Mouse (Mus musculus) thymus, postnatal 14 days (tissue): ENCODE measurements around the gene Cpsf6.

Source experiments
- DNase-seq: peaks from one replicate; pipeline ENCODE4 v3.0.0; 2021

Gene Cpsf6

GRCm38 (mm10) chr10:117413562-117414527, 34.0 kb upstream of the Cpsf6 start:
- no peak for DNase-seq

GRCm38 (mm10) chr10:117412474-117413057, 32.8 kb upstream of the Cpsf6 start:
- no peak for DNase-seq

- DNase-seq = no peak
These were observed 32.1 kb upstream of the Cpsf6 start for GRCm38 (mm10) chr10:117411716-117412473.

GRCm38 (mm10) chr10:117411131-117411530, 31.3 kb upstream of the Cpsf6 start:
- no peak for DNase-seq

- no peak for DNase-seq
These were observed 30.8 kb upstream of the Cpsf6 start for GRCm38 (mm10) chr10:117410481-117411048.

GRCm38 (mm10) chr10:117409373-117410354, 29.8 kb upstream of the Cpsf6 start:
- DNase-seq = no peak

- no peak for DNase-seq
These were observed 28.9 kb upstream of the Cpsf6 start for GRCm38 (mm10) chr10:117408545-117409372.

- no peak for DNase-seq
These were observed 28.0 kb upstream of the Cpsf6 start for GRCm38 (mm10) chr10:117407734-117408288.

GRCm38 (mm10) chr10:117406843-117407733, 27.3 kb upstream of the Cpsf6 start:
- no peak for DNase-seq

- no peak for DNase-seq
These were observed 26.4 kb upstream of the Cpsf6 start for GRCm38 (mm10) chr10:117406283-117406588.

- DNase-seq = no peak
These were observed 25.9 kb upstream of the Cpsf6 start for GRCm38 (mm10) chr10:117405526-117406282.

- no peak for DNase-seq
These were observed 24.6 kb upstream of the Cpsf6 start for GRCm38 (mm10) chr10:117404384-117404783.

GRCm38 (mm10) chr10:117403344-117403953, 23.6 kb upstream of the Cpsf6 start:
- no peak for DNase-seq

GRCm38 (mm10) chr10:117402403-117403333, 22.9 kb upstream of the Cpsf6 start:
- DNase-seq = peak; percentile 69

- no peak for DNase-seq
These were observed 21.5 kb upstream of the Cpsf6 start for GRCm38 (mm10) chr10:117401364-117401763.

GRCm38 (mm10) chr10:117400246-117400954, 20.6 kb upstream of the Cpsf6 start:
- DNase-seq = no peak

- DNase-seq = no peak
These were observed 20.0 kb upstream of the Cpsf6 start for GRCm38 (mm10) chr10:117399839-117400238.
